ENCODE assay signal across 13 mouse cellular contexts in genomic region chr9:35522821-35523515, GRCm38 (mm10). TPM values are rescaled to one million over a fixed set of nuclear protein-coding genes. Genes with fewer than 3 reads are reported as not detected.
A peak's percentile ranks its signal among the peaks of the same experiment; 100 is the strongest.
DNase-seq lines count a peak whose midpoint lies in the region; ATAC-seq and TF ChIP-seq lines count a peak whose summit lies in the region.
"Had no signal": no experiment of that assay in that cellular context is flagged by ENCODE, and none has a peak within 500 bp of the region (broad histone marks: within the 10 kb centered on the region; RNA-seq: fewer than 3 reads in every experiment).

No protein-coding gene starts in this region.

- no peak for DNase-seq in hindbrain, postnatal 0 days (ENCODE audit: low spot score)
- peak; percentile 20 for DNase-seq in brain, adult 2 months (ENCODE audit: low read depth, low spot score)
- no peak for DNase-seq in limb, embryonic 10.5 days (ENCODE audit: low spot score)
- DNase-seq in layer of hippocampus, adult 18-20 months (ENCODE audit: low spot score in 2 of 2), result no peak
- DNase-seq: spleen, adult 18-20 months; thymus, postnatal 14 days had no signal

- peak; percentile 24; the same call in 1 of the 2 replicates for ATAC-seq in hindbrain, postnatal 0 days
- no peak for ATAC-seq in hindbrain, embryonic 13.5 days (ENCODE audit: low FRiP score)
- ATAC-seq in embryonic facial prominence, embryonic 13.5 days (ENCODE audit: insufficient number of reproducible peaks, insufficient read depth, low FRiP score, low TSS enrichment, low read depth), result no peak
- no peak for ATAC-seq in kidney, embryonic 16.5 days (ENCODE audit: low FRiP score, low TSS enrichment)

- no peak overlapping the region for H3K4me2 ChIP-seq in hindbrain, postnatal 0 days (ENCODE audit: low read depth, low read length)
- no peak overlapping the region for H3K4me2 ChIP-seq in hindbrain, embryonic 13.5 days
- H3K4me2 ChIP-seq in embryonic facial prominence, embryonic 13.5 days, result peak overlapping the region; percentile 36; the same call in 1 of the 2 replicates
- no peak overlapping the region for H3K4me2 ChIP-seq in kidney, embryonic 16.5 days (replicated peaks; ENCODE audit: low read depth, low read length)

- no peak overlapping the region for H3K4me3 ChIP-seq in hindbrain, postnatal 0 days (ENCODE audit: low read length)
- no peak overlapping the region for H3K4me3 ChIP-seq in hindbrain, embryonic 13.5 days
- H3K4me3 ChIP-seq in embryonic facial prominence, embryonic 13.5 days, result no peak overlapping the region
- no peak overlapping the region for H3K4me3 ChIP-seq in limb, embryonic 10.5 days
- no peak overlapping the region for H3K4me3 ChIP-seq in kidney, embryonic 16.5 days (ENCODE audit: low read length)
- H3K4me3 ChIP-seq: heart, adult 2 months had no signal

- H3K4me1 ChIP-seq in hindbrain, postnatal 0 days (ENCODE audit: insufficient read depth, low read length), result peaks cover 5% of the 10 kb centered on the region
- H3K4me1 ChIP-seq in hindbrain, embryonic 13.5 days (replicated peaks), result peaks cover 14% of the 10 kb centered on the region
- H3K4me1 ChIP-seq in embryonic facial prominence, embryonic 13.5 days, result peaks cover 28% of the 10 kb centered on the region
- H3K4me1 ChIP-seq in limb, embryonic 10.5 days, result peaks cover 37% of the 10 kb centered on the region
- H3K4me1 ChIP-seq in kidney, embryonic 16.5 days (ENCODE audit: insufficient read depth, low read length), result peaks cover 7% of the 10 kb centered on the region; the same call in 1 of the 2 replicates

- H3K9me3 ChIP-seq in hindbrain, postnatal 0 days (ENCODE audit: low read length), result no peaks in the 10 kb centered on the region
- H3K9me3 ChIP-seq in hindbrain, embryonic 13.5 days, result no peaks in the 10 kb centered on the region
- H3K9me3 ChIP-seq in embryonic facial prominence, embryonic 13.5 days, result no peaks in the 10 kb centered on the region
- H3K9me3 ChIP-seq in limb, embryonic 10.5 days (replicated peaks), result no peaks in the 10 kb centered on the region
- H3K9me3 ChIP-seq in kidney, embryonic 16.5 days (ENCODE audit: low read length), result no peaks in the 10 kb centered on the region

- H3K9ac ChIP-seq in hindbrain, postnatal 0 days (replicated peaks; ENCODE audit: low read length), result no peak overlapping the region
- no peak overlapping the region for H3K9ac ChIP-seq in hindbrain, embryonic 13.5 days
- H3K9ac ChIP-seq in embryonic facial prominence, embryonic 13.5 days, result no peak overlapping the region
- no peak overlapping the region for H3K9ac ChIP-seq in kidney, embryonic 16.5 days (replicated peaks; ENCODE audit: low read length)

- no peaks in the 10 kb centered on the region for H3K36me3 ChIP-seq in hindbrain, postnatal 0 days (ENCODE audit: insufficient read depth, low read length)
- no peaks in the 10 kb centered on the region for H3K36me3 ChIP-seq in hindbrain, embryonic 13.5 days
- H3K36me3 ChIP-seq in embryonic facial prominence, embryonic 13.5 days, result no peaks in the 10 kb centered on the region
- no peaks in the 10 kb centered on the region for H3K36me3 ChIP-seq in limb, embryonic 10.5 days
- H3K36me3 ChIP-seq in kidney, embryonic 16.5 days (ENCODE audit: insufficient read depth, low read length), result no peaks in the 10 kb centered on the region

- no peaks in the 10 kb centered on the region for H3K27me3 ChIP-seq in hindbrain, postnatal 0 days (ENCODE audit: insufficient read depth, low read length)
- H3K27me3 ChIP-seq in hindbrain, embryonic 13.5 days, result peaks cover 22% of the 10 kb centered on the region; the same call in 1 of the 2 replicates
- H3K27me3 ChIP-seq in embryonic facial prominence, embryonic 13.5 days, result no peaks in the 10 kb centered on the region
- H3K27me3 ChIP-seq in limb, embryonic 10.5 days (ENCODE audit: low read depth, poor library complexity, severe bottlenecking), result no peaks in the 10 kb centered on the region
- no peaks in the 10 kb centered on the region for H3K27me3 ChIP-seq in kidney, embryonic 16.5 days (ENCODE audit: insufficient read depth, low read length)

- H3K27ac ChIP-seq in hindbrain, postnatal 0 days, result peak overlapping the region; percentile 52
- H3K27ac ChIP-seq in hindbrain, embryonic 13.5 days, result no peak overlapping the region
- peak overlapping the region; percentile 88 for H3K27ac ChIP-seq in embryonic facial prominence, embryonic 13.5 days
- peak overlapping the region; percentile 54 for H3K27ac ChIP-seq in limb, embryonic 10.5 days
- H3K27ac ChIP-seq in kidney, embryonic 16.5 days (ENCODE audit: low read length), result no peak overlapping the region
- H3K27ac ChIP-seq: heart, adult 2 months had no signal

- TF ChIP-seq CTCF in hindbrain, postnatal 0 days (IDR thresholded peaks at IDR 0.05; ENCODE audit: low read depth), result no peak

- WGBS in hindbrain, postnatal 0 days, result 61% methylated on average over 1 of the region's 1 CpGs
- WGBS in hindbrain, embryonic 13.5 days, result 63% methylated on average over 1 of the region's 1 CpGs
- 82% methylated on average over 1 of the region's 1 CpGs for WGBS in embryonic facial prominence, embryonic 13.5 days
- WGBS in limb, embryonic 10.5 days, result 57% methylated on average over 1 of the region's 1 CpGs
- 71% methylated on average over 1 of the region's 1 CpGs for WGBS in kidney, embryonic 16.5 days

RNA-seq across cellular contexts. Expression of gene Gm1113, which starts 4.9 kb away (rescaled TPM):
- not detected in 2 replicates for total RNA-seq in hindbrain, postnatal 0 days (2014; rRNA removed)
- polyA plus RNA-seq in hindbrain, postnatal 0 days (2015; fragmentation: Nextera tagmentation; extraction: Ambion mirVana), result not detected in 2 replicates
- not detected in 2 replicates for polyA plus RNA-seq in hindbrain, embryonic 13.5 days (2015; fragmentation: Nextera tagmentation; extraction: Ambion mirVana)
- not detected in 2 replicates for polyA plus RNA-seq in embryonic facial prominence, embryonic 13.5 days (2015; fragmentation: Nextera tagmentation; extraction: Ambion mirVana)
- not detected in 2 replicates for polyA plus RNA-seq in limb, embryonic 10.5 days (2016; fragmentation: Nextera tagmentation; extraction: Ambion mirVana)
- not detected in 2 replicates for polyA plus RNA-seq in kidney, embryonic 16.5 days (2015; fragmentation: Nextera tagmentation; extraction: Ambion mirVana)
- total RNA-seq in layer of hippocampus, adult 18-20 months (2021), result not detected
- total RNA-seq: adrenal gland, adult 18-20 months; heart, adult 2 months; left cerebral cortex, postnatal 4 days; megakaryocyte-erythroid progenitor cell, adult 5-6 weeks had no signal
- polyA plus RNA-seq: heart, adult 2 months had no signal

RNA-seq across cellular contexts. Expression of gene Ddx25, which starts 35.4 kb away (rescaled TPM):
- total RNA-seq in hindbrain, postnatal 0 days (2014; rRNA removed), result 19.7 and 19.8 TPM in 2 replicates
- polyA plus RNA-seq in hindbrain, postnatal 0 days (2015; fragmentation: Nextera tagmentation; extraction: Ambion mirVana), result 23.3 and 24.4 TPM in 2 replicates
- polyA plus RNA-seq in hindbrain, embryonic 13.5 days (2015; fragmentation: Nextera tagmentation; extraction: Ambion mirVana), result 23.5 and 24.1 TPM in 2 replicates
- 4.3 and 4.6 TPM in 2 replicates for polyA plus RNA-seq in embryonic facial prominence, embryonic 13.5 days (2015; fragmentation: Nextera tagmentation; extraction: Ambion mirVana)
- polyA plus RNA-seq in limb, embryonic 10.5 days (2016; fragmentation: Nextera tagmentation; extraction: Ambion mirVana), result 4.9 and 6.0 TPM in 2 replicates
- 2.3 TPM in 2 replicates for polyA plus RNA-seq in kidney, embryonic 16.5 days (2015; fragmentation: Nextera tagmentation; extraction: Ambion mirVana)
- 10 to 100 TPM; 15.6 to 15.9 TPM for total RNA-seq in layer of hippocampus, adult 18-20 months (2021)
- total RNA-seq: heart, adult 2 months; megakaryocyte-erythroid progenitor cell, adult 5-6 weeks had no signal

RNA-seq across cellular contexts. Expression of gene Pus3, which starts 35.4 kb away (rescaled TPM):
- total RNA-seq in hindbrain, postnatal 0 days (2014; rRNA removed), result 8.3 and 10.2 TPM in 2 replicates
- polyA plus RNA-seq in hindbrain, postnatal 0 days (2015; fragmentation: Nextera tagmentation; extraction: Ambion mirVana), result 12.2 and 13.7 TPM in 2 replicates
- polyA plus RNA-seq in hindbrain, embryonic 13.5 days (2015; fragmentation: Nextera tagmentation; extraction: Ambion mirVana), result 15.1 and 18.1 TPM in 2 replicates
- polyA plus RNA-seq in embryonic facial prominence, embryonic 13.5 days (2015; fragmentation: Nextera tagmentation; extraction: Ambion mirVana), result 23.3 and 24.0 TPM in 2 replicates
- polyA plus RNA-seq in limb, embryonic 10.5 days (2016; fragmentation: Nextera tagmentation; extraction: Ambion mirVana), result 21.2 and 22.3 TPM in 2 replicates
- 20.6 and 24.0 TPM in 2 replicates for polyA plus RNA-seq in kidney, embryonic 16.5 days (2015; fragmentation: Nextera tagmentation; extraction: Ambion mirVana)
- total RNA-seq in layer of hippocampus, adult 18-20 months (2021), result 10 to 100 TPM; 11.3 to 12.1 TPM

RNA-seq across cellular contexts. Expression of gene Pate2, which starts 47.1 kb away (rescaled TPM):
- 0.47 and 0.79 TPM in 2 replicates for total RNA-seq in hindbrain, postnatal 0 days (2014; rRNA removed)
- polyA plus RNA-seq in hindbrain, postnatal 0 days (2015; fragmentation: Nextera tagmentation; extraction: Ambion mirVana), result 0.41 and 0.67 TPM in 2 replicates
- polyA plus RNA-seq in hindbrain, embryonic 13.5 days (2015; fragmentation: Nextera tagmentation; extraction: Ambion mirVana), result 1.5 and 2.2 TPM in 2 replicates
- 0.72 and 1.1 TPM in 2 replicates for polyA plus RNA-seq in embryonic facial prominence, embryonic 13.5 days (2015; fragmentation: Nextera tagmentation; extraction: Ambion mirVana)
- 1.2 and 1.4 TPM in 2 replicates for polyA plus RNA-seq in limb, embryonic 10.5 days (2016; fragmentation: Nextera tagmentation; extraction: Ambion mirVana)
- 0.57 and 0.84 TPM in 2 replicates for polyA plus RNA-seq in kidney, embryonic 16.5 days (2015; fragmentation: Nextera tagmentation; extraction: Ambion mirVana)
- total RNA-seq in layer of hippocampus, adult 18-20 months (2021), result 1 to 10 TPM in 1 of 2 experiments, under 1 TPM in 1; 0.58 to 1.5 TPM
- total RNA-seq: heart, adult 2 months had no signal

RNA-seq across cellular contexts. Expression of gene Hyls1, which starts 47.2 kb away (rescaled TPM):
- 9.6 and 9.7 TPM in 2 replicates for total RNA-seq in hindbrain, postnatal 0 days (2014; rRNA removed)
- polyA plus RNA-seq in hindbrain, postnatal 0 days (2015; fragmentation: Nextera tagmentation; extraction: Ambion mirVana), result 9.5 and 11.8 TPM in 2 replicates
- polyA plus RNA-seq in hindbrain, embryonic 13.5 days (2015; fragmentation: Nextera tagmentation; extraction: Ambion mirVana), result 19.7 and 21.3 TPM in 2 replicates
- polyA plus RNA-seq in embryonic facial prominence, embryonic 13.5 days (2015; fragmentation: Nextera tagmentation; extraction: Ambion mirVana), result 17.7 and 20.8 TPM in 2 replicates
- 19.5 and 22.4 TPM in 2 replicates for polyA plus RNA-seq in limb, embryonic 10.5 days (2016; fragmentation: Nextera tagmentation; extraction: Ambion mirVana)
- 15.3 and 16.4 TPM in 2 replicates for polyA plus RNA-seq in kidney, embryonic 16.5 days (2015; fragmentation: Nextera tagmentation; extraction: Ambion mirVana)
- total RNA-seq in layer of hippocampus, adult 18-20 months (2021), result 10 to 100 TPM; 14.8 to 15.3 TPM

Comparison
In these comparisons a context has a peak if more than half of its experiments do, and no peak if none do; other contexts are left out.
1. H3K27ac ChIP-seq: peak in hindbrain, postnatal 0 days (single experiment), embryonic facial prominence, embryonic 13.5 days (single experiment) and limb, embryonic 10.5 days (single experiment); none in hindbrain, embryonic 13.5 days (single experiment) and kidney, embryonic 16.5 days (single experiment).